In the genomic region with DNA sequence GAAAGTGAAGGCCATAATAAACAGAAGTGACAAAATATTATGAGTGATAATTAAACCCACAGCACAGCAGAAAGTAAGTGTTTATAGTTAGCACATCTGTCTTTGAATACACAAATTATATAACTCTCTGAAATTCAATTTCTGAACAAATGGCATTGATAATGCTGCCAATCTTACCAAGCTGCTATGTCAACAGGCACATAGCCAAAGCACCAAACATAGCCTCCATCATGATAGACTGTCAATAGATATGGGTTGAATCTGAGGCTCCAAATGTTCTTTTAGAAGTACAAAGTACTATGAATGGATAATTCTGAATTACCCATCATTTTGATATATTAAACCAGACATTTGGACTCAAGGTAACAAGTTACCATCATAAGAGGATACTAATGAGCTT, we compare ENCODE assay signal across 23 mouse cellular contexts.
"Had no signal": no experiment of that assay in that cellular context is flagged by ENCODE, and none has a peak within 500 bp of the region (broad histone marks: within the 10 kb centered on the region; RNA-seq: fewer than 3 reads in every experiment).

No protein-coding gene starts in this region.

- H3K4me3 ChIP-seq: heart, adult 2 months; heart, embryonic 13.5 days; heart, embryonic 15.5 days; hindbrain, embryonic 13.5 days; hindbrain, embryonic 15.5 days; kidney, embryonic 15.5 days; limb, embryonic 13.5 days; limb, embryonic 15.5 days; liver, embryonic 12.5 days had no signal

- H3K27ac ChIP-seq: heart, adult 2 months; heart, embryonic 13.5 days; heart, embryonic 15.5 days; hindbrain, embryonic 13.5 days; hindbrain, embryonic 15.5 days; hindbrain, postnatal 0 days; kidney, embryonic 15.5 days; kidney, postnatal 0 days; limb, embryonic 13.5 days; limb, embryonic 15.5 days; liver, embryonic 12.5 days; liver, embryonic 14.5 days had no signal

- DNase-seq: gastrocnemius, postnatal 14 days; gastrocnemius, postnatal 36 days; heart, adult 11 months; heart, adult 2 months; heart, postnatal 14 days; heart, postnatal 36 days; kidney, adult 11 months; kidney, adult 2 months; kidney, adult 9 months; kidney, postnatal 14 days; kidney, postnatal 36 days; left cerebral cortex, postnatal 4 days had no signal
